Mouse (Mus musculus) midbrain, embryonic 16.5 days (tissue): ENCODE results near the gene Rnpep. TPM values are rescaled to one million over a fixed set of nuclear protein-coding genes. Genes with fewer than 3 reads are reported as not detected.
"Not testable (repeated sequence)": the region's sequence is repeated elsewhere in the genome, so short reads cannot be mapped to it uniquely, and the experiment has no call there.

Experiments used
- ATAC-seq: fragments of 200-750 bp; cut with Nextera tagmentation; 2 replicates; pipeline ENCODE4 v1.8.0; 2017; ENCODE audit warnings: moderate TSS enrichment
- H3K27ac ChIP-seq: fragments of 300-500 bp; sonication (generic); 2 replicates; pipeline ENCODE4 v1.5.1; 2014; ENCODE audit warnings: mild to moderate bottlenecking, low read length, mixed read lengths
- H3K27me3 ChIP-seq: fragments of 300-500 bp; sonication (generic); 2 replicates; pipeline ENCODE4 v1.6.1; 2014; ENCODE audit warnings: low read depth, low read length, mixed read lengths; ENCODE audit not compliant: control insufficient read depth, insufficient read depth
- H3K36me3 ChIP-seq: fragments of 300-500 bp; sonication (generic); 2 replicates; pipeline ENCODE4 v1.6.1; 2014; ENCODE audit warnings: mild to moderate bottlenecking, low read length, moderate library complexity, mixed read lengths; ENCODE audit not compliant: control insufficient read depth, insufficient read depth
- H3K4me1 ChIP-seq: fragments of 300-500 bp; sonication (generic); 2 replicates; pipeline ENCODE4 v1.6.1; 2014; ENCODE audit warnings: mild to moderate bottlenecking, low read length, mixed read lengths; ENCODE audit not compliant: control insufficient read depth, insufficient read depth
- H3K4me2 ChIP-seq: fragments of 300-500 bp; sonication (generic); 2 replicates; pipeline ENCODE4 v1.6.1; 2014; ENCODE audit warnings: mild to moderate bottlenecking, low read length, mixed read lengths
- H3K4me3 ChIP-seq: fragments of 300-500 bp; sonication (generic); 2 replicates; pipeline ENCODE4 v1.5.1; 2014; ENCODE audit warnings: low read depth, mild to moderate bottlenecking, low read length, moderate library complexity, mixed read lengths
- H3K9ac ChIP-seq: fragments of 300-500 bp; sonication (generic); 2 replicates; pipeline ENCODE4 v1.6.1; 2014; ENCODE audit warnings: low read depth, low read length, mixed read lengths
- H3K9me3 ChIP-seq: fragments of 300-500 bp; sonication (generic); replicated peaks from 2 replicates; pipeline ENCODE4 v1.6.1; 2014; ENCODE audit warnings: mild to moderate bottlenecking, low read length, mixed read lengths; ENCODE audit not compliant: control insufficient read depth, poor library complexity, severe bottlenecking
- WGBS: fragments of 180-500 bp; shearing (Covaris S2); extraction: QIAGEN DNeasy Blood & Tissue Kit; methylation state at CpG from one replicate; pipeline ENCODE4 v1.1.7; 2014; 5-methylcytosine and 5-hydroxymethylcytosine counted together
- polyA plus RNA-seq: library from polyadenylated mRNA; unstranded; fragments of >200 nt; fragmentation: Nextera tagmentation; extraction: Ambion mirVana; gene quantifications from 2 replicates; pipeline ENCODE4 v1.2.1, GENCODE M21; 2015

Rnpep gene
- polyA plus RNA-seq, 1 experiment from 2014 or later = 102 TPM

- peak overlapping the region; percentile 53 for H3K9ac ChIP-seq
- H3K36me3 ChIP-seq = no peaks in the 10 kb centered on the region
- WGBS = 7% methylated on average over 15 of the region's 15 CpGs
- H3K9me3 ChIP-seq = no peaks in the 10 kb centered on the region
- H3K4me3 ChIP-seq = peak overlapping the region; percentile 39
- H3K4me1 ChIP-seq = no peaks in the 10 kb centered on the region
- peak overlapping the region; percentile 59 for H3K27ac ChIP-seq
- peak overlapping the region; percentile 63 for H3K4me2 ChIP-seq
- H3K27me3 ChIP-seq = no peaks in the 10 kb centered on the region
- ATAC-seq = peak; percentile 96
Observed at GRCm38 (mm10) chr1:135248434-135248850, 35.4 kb downstream of the Rnpep start.

GRCm38 (mm10) chr1:135244014-135244413, 39.9 kb downstream of the Rnpep start:
- no peak for ATAC-seq
- 77% methylated on average over 8 of the region's 8 CpGs for WGBS
- Histone ChIP-seq H3K4me2 (no peak overlapping the region), H3K9ac (no peak overlapping the region), H3K4me1 (no peaks in the 10 kb centered on the region), H3K27me3 (no peaks in the 10 kb centered on the region), H3K36me3 (no peaks in the 10 kb centered on the region), H3K4me3 (no peak overlapping the region), H3K9me3 (no peaks in the 10 kb centered on the region), H3K27ac (no peak overlapping the region)

- not testable (repeated sequence) for H3K27ac ChIP-seq, H3K4me3 ChIP-seq, ATAC-seq, H3K36me3 ChIP-seq, H3K27me3 ChIP-seq, H3K4me1 ChIP-seq, H3K4me2 ChIP-seq, H3K9me3 ChIP-seq, H3K9ac ChIP-seq
- 87% methylated on average over 4 of the region's 4 CpGs for WGBS
Observed at GRCm38 (mm10) chr1:135240206-135240605, 43.7 kb downstream of the Rnpep start.

- H3K27me3 ChIP-seq = no peaks in the 10 kb centered on the region
- no peaks in the 10 kb centered on the region for H3K9me3 ChIP-seq
- no peak overlapping the region for H3K4me3 ChIP-seq
- ATAC-seq = no peak
- H3K36me3 ChIP-seq = no peaks in the 10 kb centered on the region
- no peaks in the 10 kb centered on the region for H3K4me1 ChIP-seq
- H3K27ac ChIP-seq = no peak overlapping the region
- 74% methylated on average over 12 of the region's 12 CpGs for WGBS
- H3K9ac ChIP-seq = no peak overlapping the region
- H3K4me2 ChIP-seq = no peak overlapping the region
Observed at GRCm38 (mm10) chr1:135237131-135237851, 46.6 kb downstream of the Rnpep start.

GRCm38 (mm10) chr1:135234771-135235170, 49.1 kb downstream of the Rnpep start:
- Histone ChIP-seq H3K9me3 (no peaks in the 10 kb centered on the region), H3K27me3 (no peaks in the 10 kb centered on the region), H3K36me3 (no peaks in the 10 kb centered on the region), H3K4me1 (no peaks in the 10 kb centered on the region), H3K4me2 (no peak overlapping the region), H3K27ac (no peak overlapping the region), H3K4me3 (no peak overlapping the region), H3K9ac (no peak overlapping the region)
- ATAC-seq = no peak
- WGBS = 93% methylated on average over 12 of the region's 12 CpGs

GRCm38 (mm10) chr1:135233961-135234360, 49.9 kb downstream of the Rnpep start:
- Histone ChIP-seq H3K27me3 (no peaks in the 10 kb centered on the region), H3K36me3 (no peaks in the 10 kb centered on the region), H3K27ac (no peak overlapping the region), H3K4me2 (no peak overlapping the region), H3K9me3 (no peaks in the 10 kb centered on the region), H3K4me3 (no peak overlapping the region), H3K4me1 (no peaks in the 10 kb centered on the region), H3K9ac (no peak overlapping the region)
- 91% methylated on average over 6 of the region's 6 CpGs for WGBS
- no peak for ATAC-seq

GRCm38 (mm10) chr1:135231878-135232277, 52.0 kb downstream of the Rnpep start:
- not testable (repeated sequence) for ATAC-seq
- WGBS = 79% methylated on average over 20 of the region's 20 CpGs

GRCm38 (mm10) chr1:135227339-135227950, 56.4 kb downstream of the Rnpep start:
- Histone ChIP-seq H3K4me2 (no peak overlapping the region), H3K27ac (no peak overlapping the region), H3K9me3 (no peaks in the 10 kb centered on the region), H3K36me3 (no peaks in the 10 kb centered on the region), H3K9ac (no peak overlapping the region), H3K4me1 (no peaks in the 10 kb centered on the region), H3K27me3 (no peaks in the 10 kb centered on the region), H3K4me3 (no peak overlapping the region)
- no peak for ATAC-seq
- WGBS = 89% methylated on average over 13 of the region's 13 CpGs

More at GRCm38 (mm10) chr1:135231878-135232277, 52.0 kb downstream of the Rnpep start:
- not testable (repeated sequence) for H3K4me2 ChIP-seq, H3K27me3 ChIP-seq, H3K27ac ChIP-seq, H3K4me1 ChIP-seq, H3K36me3 ChIP-seq, H3K9me3 ChIP-seq, H3K4me3 ChIP-seq, H3K9ac ChIP-seq

- H3K36me3 ChIP-seq = no peaks in the 10 kb centered on the region
- H3K4me2 ChIP-seq = no peak overlapping the region
- no peak overlapping the region for H3K27ac ChIP-seq
- no peaks in the 10 kb centered on the region for H3K27me3 ChIP-seq
- 61% methylated on average over 6 of the region's 6 CpGs for WGBS
- H3K4me3 ChIP-seq = no peak overlapping the region
- no peak overlapping the region for H3K9ac ChIP-seq
- no peak for ATAC-seq
- no peaks in the 10 kb centered on the region for H3K4me1 ChIP-seq
- no peaks in the 10 kb centered on the region for H3K9me3 ChIP-seq
Observed at GRCm38 (mm10) chr1:135224981-135225604, 58.8 kb downstream of the Rnpep start.
